Mouse (Mus musculus) limb, embryonic 11.5 days (tissue): ENCODE data around the gene Vdac1. TPM values are rescaled to one million over a fixed set of nuclear protein-coding genes. Genes with fewer than 3 reads are reported as not detected.
"Not testable (repeated sequence)": the region's sequence is repeated elsewhere in the genome, so short reads cannot be mapped to it uniquely, and the experiment has no call there.

ENCODE experiments used
- ATAC-seq: fragments of 200-750 bp; cut with Nextera tagmentation; 2 replicates; pipeline ENCODE4 v1.8.0; 2017; ENCODE audit warnings: low read depth; ENCODE audit not compliant: insufficient number of reproducible peaks, low FRiP score, low TSS enrichment
- DNase-seq: peaks from one replicate; pipeline ENCODE4 v3.0.0-alpha.2; 2015; ENCODE audit warnings: low spot score
- H3K27ac ChIP-seq: fragments of 300-500 bp; sonication (generic); replicated peaks from 2 replicates; pipeline ENCODE4 v1.5.1; 2014; ENCODE audit warnings: low read depth, mild to moderate bottlenecking, low read length
- H3K27me3 ChIP-seq: fragments of 300-500 bp; sonication (generic); 2 replicates; pipeline ENCODE4 v1.6.1; 2014; ENCODE audit warnings: mild to moderate bottlenecking, low read length, mixed read lengths; ENCODE audit not compliant: control insufficient read depth, insufficient read depth
- H3K36me3 ChIP-seq: fragments of 300-500 bp; sonication (generic); 2 replicates; pipeline ENCODE4 v1.6.1; 2014; ENCODE audit warnings: mild to moderate bottlenecking, low read length, moderate library complexity, mixed read lengths; ENCODE audit not compliant: control insufficient read depth, insufficient read depth
- H3K4me1 ChIP-seq: fragments of 300-500 bp; sonication (generic); 2 replicates; pipeline ENCODE4 v1.6.1; 2014; ENCODE audit warnings: low read length, mixed read lengths; ENCODE audit not compliant: control insufficient read depth, insufficient read depth
- H3K4me2 ChIP-seq: fragments of 300-500 bp; sonication (generic); 2 replicates; pipeline ENCODE4 v1.6.1; 2014; ENCODE audit warnings: low read depth, mild to moderate bottlenecking, moderate library complexity; ENCODE audit not compliant: severe bottlenecking
- H3K4me3 ChIP-seq: fragments of 300-500 bp; sonication (generic); 2 replicates; pipeline ENCODE4 v1.5.1; 2014; ENCODE audit warnings: low read depth, low read length
- H3K9ac ChIP-seq: fragments of 300-500 bp; sonication (generic); 2 replicates; pipeline ENCODE4 v1.6.1; 2014; ENCODE audit warnings: mild to moderate bottlenecking, low read length
- H3K9me3 ChIP-seq: fragments of 300-500 bp; sonication (generic); 2 replicates; pipeline ENCODE4 v1.6.1; 2016; ENCODE audit warnings: low read length; ENCODE audit not compliant: control insufficient read depth
- WGBS: fragments of 180-500 bp; shearing (Covaris S2); extraction: QIAGEN DNeasy Blood & Tissue Kit; methylation state at CpG from one replicate; pipeline ENCODE4 v1.1.7; 2014; 5-methylcytosine and 5-hydroxymethylcytosine counted together
- polyA plus RNA-seq: library from polyadenylated mRNA; unstranded; fragments of >200 nt; fragmentation: Nextera tagmentation; extraction: Ambion mirVana; gene quantifications from 2 replicates; pipeline ENCODE4 v1.2.1, GENCODE M21; 2014

Vdac1 gene
- polyA plus RNA-seq, 1 experiment from 2014 or later, result 191 TPM

DNA sequence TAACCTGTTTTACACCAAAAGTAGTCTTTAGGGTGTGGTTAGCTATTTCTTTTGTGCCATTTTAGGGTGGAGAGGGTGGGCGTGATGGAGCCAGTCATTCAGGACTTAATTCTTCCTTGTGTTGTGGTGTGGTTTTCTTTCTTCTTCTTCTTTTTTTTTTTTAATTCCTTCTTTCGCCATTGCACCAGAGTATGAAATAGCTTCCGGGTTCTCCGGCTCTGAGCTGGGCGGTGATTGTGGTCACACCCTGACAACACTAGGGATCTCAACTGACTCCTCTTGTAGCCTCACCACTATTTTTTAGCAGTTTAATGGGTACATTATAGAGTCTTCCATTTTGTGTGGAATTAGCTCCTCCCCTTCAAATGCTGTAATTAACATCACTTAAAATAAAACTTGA lies 28.3 kb downstream of the Vdac1 start:
- H3K27me3 ChIP-seq, H3K27ac ChIP-seq, H3K4me2 ChIP-seq, H3K9ac ChIP-seq, H3K4me1 ChIP-seq, DNase-seq, H3K9me3 ChIP-seq, ATAC-seq, H3K4me3 ChIP-seq: not testable (repeated sequence)
- 89% methylated on average over 5 of the region's 5 CpGs for WGBS
- peaks cover 21% of the 10 kb centered on the region; the same call in 1 of the 2 replicates for H3K36me3 ChIP-seq

DNA sequence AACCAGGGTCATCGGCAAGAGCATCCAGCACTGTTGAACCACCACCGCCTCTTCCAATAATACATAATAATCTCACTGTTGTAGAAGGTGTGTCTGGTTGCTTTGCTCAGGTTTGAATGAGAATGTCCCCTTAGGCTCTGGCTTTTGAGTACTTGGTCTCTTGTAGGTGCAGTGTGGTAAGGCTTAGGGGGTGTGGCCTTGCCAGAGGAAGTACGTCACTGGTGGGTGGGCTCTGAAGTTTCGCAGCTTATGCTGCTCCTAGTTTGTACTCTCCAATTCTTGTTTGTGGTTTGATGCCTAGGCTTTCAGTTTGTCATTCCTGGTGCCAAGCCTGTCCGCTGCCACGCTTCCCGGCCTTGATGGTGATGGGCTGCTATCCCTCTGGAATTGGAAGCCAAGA lies 29.3 kb downstream of the Vdac1 start:
- DNase-seq, result no peak
- WGBS, result 94% methylated on average over 7 of the region's 7 CpGs
- H3K36me3 ChIP-seq, result peaks cover 17% of the 10 kb centered on the region; the same call in 1 of the 2 replicates

DNA sequence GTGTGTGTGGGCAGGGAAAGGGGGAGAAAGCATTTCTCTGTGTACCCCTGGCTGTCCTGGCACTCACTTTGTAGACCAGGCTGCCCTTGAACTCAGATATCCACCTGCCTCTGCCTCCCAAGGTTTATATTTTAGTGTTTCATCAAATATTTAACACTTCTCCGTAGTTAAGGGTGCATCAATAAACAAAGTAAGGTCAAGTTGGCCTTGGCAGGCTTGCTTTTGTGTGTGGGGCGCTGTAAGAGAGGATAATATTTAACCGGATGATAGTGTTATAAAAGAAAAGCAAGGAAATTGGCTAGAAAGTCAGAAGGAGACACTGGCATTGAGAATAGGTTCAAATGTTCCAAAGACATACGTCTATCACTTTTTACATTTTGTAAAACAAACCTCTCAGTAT lies 33.8 kb downstream of the Vdac1 start:
- no peaks in the 10 kb centered on the region for H3K27me3 ChIP-seq
- no peaks in the 10 kb centered on the region for H3K9me3 ChIP-seq
- ATAC-seq, result no peak
- H3K4me2 ChIP-seq, result no peak overlapping the region
- H3K4me1 ChIP-seq, result no peaks in the 10 kb centered on the region
- no peak overlapping the region for H3K9ac ChIP-seq
- H3K4me3 ChIP-seq, result no peak overlapping the region
- no peak for DNase-seq
- 81% methylated on average over 4 of the region's 4 CpGs for WGBS
- no peak overlapping the region for H3K27ac ChIP-seq
- peaks cover 7% of the 10 kb centered on the region; the same call in 1 of the 2 replicates for H3K36me3 ChIP-seq

More for the DNA sequence above, 29.3 kb downstream of the Vdac1 start:
- ATAC-seq, result no peak
- no peak overlapping the region for H3K27ac ChIP-seq
- H3K9ac ChIP-seq, result no peak overlapping the region
- no peaks in the 10 kb centered on the region for H3K9me3 ChIP-seq
- no peaks in the 10 kb centered on the region for H3K4me1 ChIP-seq
- no peak overlapping the region for H3K4me3 ChIP-seq
- no peak overlapping the region for H3K4me2 ChIP-seq
- H3K27me3 ChIP-seq, result no peaks in the 10 kb centered on the region

DNA sequence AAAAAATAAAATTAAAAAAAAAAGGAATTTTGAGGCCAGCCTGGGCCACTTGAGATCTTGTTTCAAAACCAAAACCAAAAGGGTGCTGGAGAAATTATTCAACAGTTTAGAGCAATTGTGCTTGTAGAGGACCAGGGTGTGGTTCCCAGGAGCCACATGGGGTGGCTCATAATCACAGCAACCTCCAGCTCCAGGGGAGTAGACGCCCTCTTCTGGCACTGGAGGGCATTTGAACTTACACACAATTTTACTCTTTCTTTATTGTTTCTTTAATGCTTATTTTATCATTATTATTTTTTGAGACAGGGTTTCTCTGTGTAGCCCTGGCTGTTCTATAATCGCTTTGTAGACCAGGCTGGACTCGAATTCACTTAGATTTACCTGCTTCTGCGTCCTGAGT lies 34.7 kb downstream of the Vdac1 start:
- H3K4me1 ChIP-seq, result no peaks in the 10 kb centered on the region
- 31% methylated on average over 4 of the region's 4 CpGs for WGBS
- H3K9me3 ChIP-seq, result no peaks in the 10 kb centered on the region
- H3K36me3 ChIP-seq, result peaks cover 2% of the 10 kb centered on the region; the same call in 1 of the 2 replicates
- DNase-seq (no peak), ATAC-seq (no peak)
- no peak overlapping the region for H3K9ac ChIP-seq
- no peak overlapping the region for H3K4me3 ChIP-seq
- no peaks in the 10 kb centered on the region for H3K27me3 ChIP-seq
- H3K27ac ChIP-seq, result no peak overlapping the region
- H3K4me2 ChIP-seq, result no peak overlapping the region

DNA sequence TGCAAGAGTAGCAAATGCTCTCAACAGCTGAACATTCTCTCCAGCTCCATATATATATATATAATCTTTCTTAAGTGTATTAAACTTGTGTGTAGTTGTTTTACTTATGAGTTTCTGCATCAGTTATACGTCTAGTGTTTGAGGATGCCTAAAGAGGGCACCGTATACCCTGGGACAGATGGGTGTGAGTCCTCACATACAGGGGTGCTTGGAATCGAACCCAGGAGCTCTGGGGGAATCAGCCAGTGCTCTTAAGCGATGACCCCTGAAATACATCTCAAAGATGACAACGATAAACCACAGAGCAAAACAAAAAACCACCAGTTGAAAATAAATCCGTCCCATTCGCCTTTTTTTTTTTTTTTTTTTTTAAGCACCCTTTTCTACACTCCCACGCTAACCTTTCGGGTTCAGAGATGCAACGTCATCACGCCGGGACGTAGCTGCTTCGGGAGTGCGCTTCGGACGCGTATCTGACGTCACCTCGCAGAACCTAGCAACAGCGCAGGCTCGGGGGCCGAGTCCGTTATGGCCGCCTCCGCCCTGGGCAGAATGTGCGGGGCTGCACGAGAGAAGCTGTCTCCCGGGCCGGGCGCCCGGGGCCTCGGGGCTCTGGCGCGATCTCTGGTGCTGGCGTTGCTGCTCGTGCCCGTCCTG lies 35.4 kb downstream of the Vdac1 start, which contains the start of gene 9530068E07Rik:
TSS of gene 9530068E07Rik (plus strand) at position 489 of the 657 bp plus-strand sequence.
- 2% methylated on average over 38 of the region's 38 CpGs for WGBS
- H3K27ac ChIP-seq, result peak within 1 kb of the TSS; percentile 72
- H3K4me1 ChIP-seq, result no peaks in the 10 kb centered on the region
- H3K9me3 ChIP-seq, result no peaks in the 10 kb centered on the region
- peak within 1 kb of the TSS; percentile 97 for H3K9ac ChIP-seq
- ATAC-seq (peak; percentile 89), DNase-seq (peak; percentile 94)
- no peaks in the 10 kb centered on the region for H3K27me3 ChIP-seq
- no peaks in the 10 kb centered on the region for H3K36me3 ChIP-seq
- peak within 1 kb of the TSS; percentile 51 for H3K4me2 ChIP-seq
- H3K4me3 ChIP-seq, result peak within 1 kb of the TSS; percentile 98

DNA sequence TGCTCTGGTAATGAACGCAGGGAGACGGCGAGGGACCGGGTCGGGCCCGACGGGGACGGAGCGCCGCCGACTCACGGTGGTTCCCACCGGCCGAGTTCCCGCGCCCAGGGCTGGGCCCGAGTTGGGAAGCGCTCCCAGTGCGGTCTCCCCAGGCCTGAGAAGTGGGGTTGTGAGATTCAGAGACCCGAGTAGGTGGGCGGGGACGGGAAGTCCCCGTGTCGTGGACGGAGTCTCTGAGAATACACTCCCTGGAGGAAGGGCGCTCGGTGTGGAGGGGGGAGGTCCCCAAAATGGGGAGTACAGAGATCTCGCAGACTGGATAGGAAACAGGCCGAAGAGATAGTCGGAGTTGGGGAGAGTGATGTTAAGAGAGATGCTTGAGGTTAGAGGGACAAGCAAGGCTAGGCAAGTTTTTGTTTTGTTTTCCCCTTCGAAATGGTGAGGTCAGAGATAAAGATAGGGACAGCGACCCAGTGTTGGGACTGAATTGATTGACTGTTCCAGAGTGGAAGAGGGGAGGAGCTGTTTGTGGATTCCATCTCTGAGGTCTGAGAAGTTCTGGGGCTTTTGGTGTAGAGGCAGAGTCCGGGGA lies 36.0 kb downstream of the Vdac1 start:
- ATAC-seq, result peak; percentile 79

DNA sequence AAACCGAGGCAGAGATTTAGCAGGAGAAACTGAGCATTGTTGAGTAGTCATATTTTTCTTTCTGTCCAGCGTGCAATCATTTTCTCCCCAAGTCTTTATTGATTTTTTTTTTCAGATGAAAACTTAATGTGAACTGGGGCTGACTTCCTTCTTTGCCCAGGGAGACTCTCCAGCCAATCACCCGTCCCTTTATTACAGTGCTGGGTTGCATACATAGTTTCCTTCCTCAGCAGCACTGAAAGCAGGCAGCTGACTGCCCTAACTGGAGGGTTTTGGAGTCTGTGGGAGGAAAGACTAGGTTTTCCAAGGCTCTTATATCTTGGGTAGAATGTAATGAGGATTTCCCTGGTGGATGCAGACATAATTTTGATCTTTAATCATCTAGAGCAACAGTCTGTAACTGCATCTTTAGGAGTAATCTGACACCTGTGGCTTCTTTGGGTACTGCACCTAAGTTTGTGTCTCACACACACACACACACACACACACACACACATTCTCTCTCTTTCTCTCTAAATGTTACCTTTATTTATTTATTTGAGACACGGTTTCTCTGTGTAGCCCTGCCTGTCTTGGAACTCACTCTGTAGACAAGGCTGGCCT lies 36.8 kb downstream of the Vdac1 start:
- no peak for ATAC-seq
- no peak overlapping the region for H3K27ac ChIP-seq
- 86% methylated on average over 4 of the region's 4 CpGs for WGBS
- H3K4me3 ChIP-seq, result peak overlapping the region; percentile 98
- no peaks in the 10 kb centered on the region for H3K36me3 ChIP-seq
- H3K27me3 ChIP-seq, result no peaks in the 10 kb centered on the region
- DNase-seq, result no peak
- no peaks in the 10 kb centered on the region for H3K4me1 ChIP-seq
- H3K4me2 ChIP-seq, result peak overlapping the region; percentile 51
- peak overlapping the region; percentile 97; the same call in 1 of the 2 replicates for H3K9ac ChIP-seq
- no peaks in the 10 kb centered on the region for H3K9me3 ChIP-seq

More for the DNA sequence above, 36.0 kb downstream of the Vdac1 start:
- Histone ChIP-seq H3K36me3 (no peaks in the 10 kb centered on the region), H3K4me3 (peak overlapping the region; percentile 98), H3K4me1 (no peaks in the 10 kb centered on the region), H3K9ac (peak overlapping the region; percentile 97), H3K27me3 (no peaks in the 10 kb centered on the region), H3K9me3 (no peaks in the 10 kb centered on the region), H3K27ac (peak overlapping the region; percentile 72), H3K4me2 (peak overlapping the region; percentile 51)
- peak; percentile 52 for DNase-seq
- 2% methylated on average over 33 of the region's 33 CpGs for WGBS

DNA sequence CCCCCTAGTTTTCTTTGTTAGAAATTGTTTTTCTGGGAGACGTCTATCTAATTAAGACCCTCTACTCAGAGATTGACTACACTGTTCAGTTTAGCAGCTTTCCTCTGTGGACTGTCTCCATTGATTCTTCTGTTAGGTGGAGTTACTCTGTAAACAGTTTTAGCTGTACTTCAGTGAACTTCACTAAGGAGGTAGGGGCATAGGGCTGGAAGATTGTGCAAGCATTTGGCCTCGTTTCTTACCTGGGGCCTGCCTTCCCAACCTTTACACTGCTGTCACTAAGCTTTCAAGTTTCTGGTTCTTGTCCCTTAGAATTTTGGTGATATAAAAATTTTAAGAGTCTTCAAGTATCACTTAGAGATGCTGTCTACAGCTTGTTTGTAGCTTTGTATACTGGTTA lies 40.8 kb downstream of the Vdac1 start:
- Histone ChIP-seq H3K36me3 (peaks cover 8% of the 10 kb centered on the region), H3K4me3 (no peak overlapping the region), H3K4me2 (no peak overlapping the region), H3K27ac (no peak overlapping the region), H3K27me3 (no peaks in the 10 kb centered on the region), H3K4me1 (no peaks in the 10 kb centered on the region), H3K9me3 (no peaks in the 10 kb centered on the region), H3K9ac (no peak overlapping the region)
- WGBS, result 77% methylated on average over 2 of the region's 2 CpGs
- no peak for DNase-seq
- no peak for ATAC-seq
